Mouse (Mus musculus) midbrain, postnatal 0 days (tissue): ENCODE results near the gene Crtap. TPM values are rescaled to one million over a fixed set of nuclear protein-coding genes. Genes with fewer than 3 reads are reported as not detected.
"Not testable (repeated sequence)": the region's sequence is repeated elsewhere in the genome, so short reads cannot be mapped to it uniquely, and the experiment has no call there.

Source experiments
- ATAC-seq: fragments of 200-750 bp; cut with Nextera tagmentation; 2 replicates; pipeline ENCODE4 v1.8.0; 2017; ENCODE audit warnings: moderate number of reproducible peaks, mild to moderate bottlenecking, moderate TSS enrichment, moderate library complexity; ENCODE audit not compliant: low FRiP score
- DNase-seq: peaks from one replicate; pipeline ENCODE4 v3.0.0-alpha.2; 2015; ENCODE audit warnings: low spot score
- H3K27ac ChIP-seq: fragments of 300-500 bp; sonication (generic); 2 replicates; pipeline ENCODE4 v1.5.1; 2014; ENCODE audit warnings: low read depth, mild to moderate bottlenecking, low read length, mixed read lengths
- H3K27me3 ChIP-seq: fragments of 300-500 bp; sonication (generic); 2 replicates; pipeline ENCODE4 v1.6.1; 2014; ENCODE audit warnings: low read length, control low read depth, mixed read lengths; ENCODE audit not compliant: insufficient read depth
- H3K36me3 ChIP-seq: fragments of 300-500 bp; sonication (generic); 2 replicates; pipeline ENCODE4 v1.6.1; 2014; ENCODE audit warnings: low read length, control low read depth, mixed read lengths; ENCODE audit not compliant: insufficient read depth
- H3K4me1 ChIP-seq: fragments of 300-500 bp; sonication (generic); 2 replicates; pipeline ENCODE4 v1.6.1; 2014; ENCODE audit warnings: mild to moderate bottlenecking, control low read depth, antibody characterized with exemption, low read length, mixed read lengths; ENCODE audit not compliant: insufficient read depth
- H3K4me2 ChIP-seq: fragments of 300-500 bp; sonication (generic); 2 replicates; pipeline ENCODE4 v1.6.1; 2014; ENCODE audit warnings: low read depth, mild to moderate bottlenecking, low read length, mixed read lengths; ENCODE audit not compliant: poor library complexity, severe bottlenecking
- H3K4me3 ChIP-seq: fragments of 300-500 bp; sonication (generic); 2 replicates; pipeline ENCODE4 v1.5.1; 2014; ENCODE audit warnings: low read depth, mild to moderate bottlenecking, low read length, moderate library complexity
- H3K9ac ChIP-seq: fragments of 300-500 bp; sonication (generic); replicated peaks from 2 replicates; pipeline ENCODE4 v1.6.1; 2014; ENCODE audit warnings: mild to moderate bottlenecking, low read length, moderate library complexity, mixed read lengths; ENCODE audit not compliant: poor library complexity, severe bottlenecking
- H3K9me3 ChIP-seq: fragments of 300-500 bp; sonication (generic); 2 replicates; pipeline ENCODE4 v1.6.1; 2016; ENCODE audit warnings: low read length, control low read depth
- CTCF ChIP-seq: IDR thresholded peaks from 2 replicates; pipeline ENCODE4 v1.5.1; 2016; ENCODE audit warnings: antibody characterized with exemption, mild to moderate bottlenecking
- WGBS: fragments of 180-500 bp; shearing (Covaris S2); extraction: QIAGEN DNeasy Blood & Tissue Kit; methylation state at CpG from one replicate; pipeline ENCODE4 v1.1.7; 2014; 5-methylcytosine and 5-hydroxymethylcytosine counted together
- polyA plus RNA-seq: library from polyadenylated mRNA; unstranded; fragments of >200 nt; fragmentation: Nextera tagmentation; extraction: Ambion mirVana; gene quantifications from 2 replicates; pipeline ENCODE4 v1.2.1, GENCODE M21; 2015
- total RNA-seq: library from RNA; depleted of rRNA; stranded (reverse); fragments of >200 nt; gene quantifications from 2 replicates; pipeline ENCODE4 v1.2.3, GENCODE M21; 2014

Crtap gene
- total and polyA plus RNA-seq, 2 experiments from 2014 or later, result 21.4 to 26.0 TPM

- no peaks in the 10 kb centered on the region for H3K27me3 ChIP-seq
- ATAC-seq, result no peak
- H3K36me3 ChIP-seq, result peaks cover 4% of the 10 kb centered on the region; the same call in 1 of the 2 replicates
- no peaks in the 10 kb centered on the region for H3K4me1 ChIP-seq
- H3K4me2 ChIP-seq, result no peak overlapping the region
- H3K9me3 ChIP-seq, result no peaks in the 10 kb centered on the region
- 90% methylated on average over 10 of the region's 10 CpGs for WGBS
- no peak overlapping the region for H3K4me3 ChIP-seq
- no peak overlapping the region for H3K9ac ChIP-seq
- TF ChIP-seq CTCF, result no peak
- H3K27ac ChIP-seq, result no peak overlapping the region
- DNase-seq, result no peak
These were observed 15.1 kb downstream of the Crtap start for GRCm38 (mm10) chr9:114375276-114375962.

GRCm38 (mm10) chr9:114371717-114372116 lies 18.8 kb downstream of the Crtap start:
- H3K27me3 ChIP-seq, H3K27ac ChIP-seq, H3K9ac ChIP-seq, H3K4me1 ChIP-seq, H3K36me3 ChIP-seq, H3K4me2 ChIP-seq, H3K4me3 ChIP-seq, ATAC-seq, H3K9me3 ChIP-seq: not testable (repeated sequence)
- 32% methylated on average over 5 of the region's 5 CpGs for WGBS
- peak; percentile 52 for DNase-seq
- peak; percentile 44 for TF ChIP-seq CTCF

DNA sequence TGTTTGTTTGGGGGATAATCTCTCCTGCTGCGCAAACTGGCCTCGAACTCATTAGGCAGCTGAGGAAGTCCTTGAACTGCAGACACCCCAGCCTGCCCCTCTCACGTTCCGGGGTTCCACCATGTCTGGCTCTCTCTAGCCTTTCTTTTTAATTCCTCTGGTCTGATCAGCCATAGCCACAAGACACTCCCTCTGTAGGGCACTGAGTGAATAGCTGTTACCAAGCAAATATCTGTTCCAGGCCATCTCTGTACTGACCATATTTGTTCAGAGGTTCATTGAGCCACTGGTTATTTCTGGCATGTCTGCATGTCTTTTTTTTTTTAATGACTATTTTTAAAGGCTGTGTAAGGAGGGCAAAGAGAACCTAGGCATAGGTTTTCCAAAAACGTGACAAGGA lies 21.1 kb downstream of the Crtap start:
- 51% methylated on average over 5 of the region's 5 CpGs for WGBS
- H3K4me1 ChIP-seq, ATAC-seq, H3K4me3 ChIP-seq, H3K9ac ChIP-seq, H3K27me3 ChIP-seq, H3K27ac ChIP-seq, H3K36me3 ChIP-seq, H3K9me3 ChIP-seq, H3K4me2 ChIP-seq: not testable (repeated sequence)
- peak; percentile 57 for TF ChIP-seq CTCF
- DNase-seq, result peak; percentile 40

DNA sequence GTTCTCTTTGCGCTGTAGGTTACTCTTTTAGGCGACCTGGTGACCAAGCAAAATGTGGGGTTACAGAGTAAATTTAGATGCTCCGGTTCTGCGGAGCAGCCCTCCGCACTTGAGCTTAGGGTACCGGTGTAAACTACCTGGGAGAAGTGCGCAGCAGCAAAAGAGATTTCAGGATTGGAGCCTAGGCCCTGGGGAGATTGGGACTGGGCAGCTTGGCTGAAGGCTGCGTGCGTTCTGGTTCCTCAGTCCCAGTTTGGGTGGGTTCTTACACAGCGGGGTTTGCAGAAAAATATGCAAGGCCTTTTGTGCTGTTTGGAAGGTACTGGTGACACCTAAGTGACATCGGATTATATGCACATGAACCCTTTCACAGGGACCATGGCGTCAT lies 22.0 kb downstream of the Crtap start:
- Histone ChIP-seq H3K9me3 (no peaks in the 10 kb centered on the region), H3K9ac (peak overlapping the region; percentile 60), H3K4me1 (no peaks in the 10 kb centered on the region; the same call in 1 of the 2 replicates), H3K27ac (0 out of 2 replicates have a peak overlapping the region, but pooled peaks have one; percentile 32), H3K36me3 (no peaks in the 10 kb centered on the region), H3K4me3 (peak overlapping the region; percentile 51), H3K27me3 (no peaks in the 10 kb centered on the region), H3K4me2 (peak overlapping the region; percentile 82)
- DNase-seq (no peak), ATAC-seq (peak; percentile 21)
- WGBS, result 9% methylated on average over 12 of the region's 12 CpGs
- no peak for TF ChIP-seq CTCF

- DNase-seq (peak; percentile 77), ATAC-seq (peak; percentile 78)
- under 1% methylated on average over 48 of the region's 48 CpGs for WGBS
- Histone ChIP-seq H3K9ac (peak overlapping the region; percentile 60), H3K9me3 (no peaks in the 10 kb centered on the region), H3K27me3 (no peaks in the 10 kb centered on the region), H3K36me3 (no peaks in the 10 kb centered on the region), H3K4me3 (peak overlapping the region; percentile 51), H3K4me1 (no peaks in the 10 kb centered on the region; the same call in 1 of the 2 replicates), H3K27ac (peak overlapping the region; percentile 32; the same call in 1 of the 2 replicates), H3K4me2 (peak overlapping the region; percentile 82)
- no peak for TF ChIP-seq CTCF
These were observed 22.5 kb downstream of the Crtap start for GRCm38 (mm10) chr9:114367783-114368470.

DNA sequence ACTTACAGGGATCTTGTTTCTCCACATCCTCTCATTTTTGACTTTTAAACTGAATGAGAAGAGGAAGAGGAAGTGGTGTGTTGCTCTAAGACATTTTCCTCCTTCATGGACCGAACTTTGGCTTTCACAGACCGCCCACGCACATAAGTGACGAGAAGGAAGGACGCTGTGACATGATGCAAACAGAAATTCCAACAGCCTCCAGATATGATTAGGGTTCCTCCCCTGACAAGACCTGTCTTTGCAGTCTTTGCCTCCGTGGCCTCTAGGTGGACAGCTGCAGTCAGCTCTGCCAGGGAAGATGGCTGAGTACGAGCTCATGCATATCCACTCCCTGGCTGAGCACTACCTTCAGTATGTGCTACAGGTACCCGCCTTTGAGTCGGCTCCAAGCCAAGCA lies 60.6 kb downstream of the Crtap start, which contains the start of gene Bcl2a1c:
Gene Bcl2a1c (plus strand): TSS at position 281 of the 400 bp plus-strand sequence.
- H3K27me3 ChIP-seq, H3K9me3 ChIP-seq, ATAC-seq, H3K9ac ChIP-seq, H3K36me3 ChIP-seq, H3K4me1 ChIP-seq, H3K4me2 ChIP-seq, DNase-seq, H3K4me3 ChIP-seq, H3K27ac ChIP-seq: not testable (repeated sequence)
- WGBS, result 83% methylated on average over 9 of the region's 9 CpGs

GRCm38 (mm10) chr9:114328332-114328731 lies 62.1 kb downstream of the Crtap start:
- not testable (repeated sequence) for ATAC-seq, H3K27me3 ChIP-seq, H3K27ac ChIP-seq, H3K4me2 ChIP-seq, H3K4me3 ChIP-seq, H3K36me3 ChIP-seq, H3K4me1 ChIP-seq, DNase-seq, H3K9ac ChIP-seq, H3K9me3 ChIP-seq
